Mouse (Mus musculus) frontal cortex, postnatal 14 days (tissue): ENCODE data around the gene Cdca5.

Experiments used
- DNase-seq, 2 experiments: peaks; one replicate each; pipeline ENCODE4 v3.0.0; 2022; ENCODE audit warnings: low spot score in 2 of 2

Cdca5 gene

GRCm38 (mm10) chr19:6140678-6141393 is 56.1 kb downstream of the Cdca5 start, which contains the start of gene Batf2:
Gene Batf2, plus strand, starts transcription at chr19:6140983.
- peak; percentile 88 to 89 for DNase-seq

DNA sequence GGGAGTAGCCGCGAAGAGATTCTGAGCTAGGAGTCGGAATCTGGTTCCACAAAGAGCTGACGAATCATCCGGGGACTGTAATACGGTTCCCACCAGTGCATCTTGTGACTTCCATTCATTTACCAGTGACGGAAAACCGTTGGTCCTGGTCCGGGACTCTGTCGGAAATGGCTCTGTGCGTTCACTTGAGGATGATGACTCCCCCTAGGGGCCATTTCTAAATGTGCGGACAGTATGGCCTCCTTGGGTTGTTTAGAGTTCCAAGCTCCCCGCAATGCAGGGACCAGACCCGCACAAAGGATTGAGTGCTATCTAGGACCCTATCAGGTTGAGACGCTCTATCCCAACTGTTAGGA is 56.6 kb downstream of the Cdca5 start, which contains the start of gene Arl2:
TSS of gene Arl2 (minus strand) at position 155 of the 356 bp plus-strand sequence.
- DNase-seq = peak; percentile 75 to 77
